Mouse (Mus musculus) cerebellum, adult 11-12 months (tissue): ENCODE measurements around the gene Rfc5.
"Not testable (repeated sequence)": the region's sequence is repeated elsewhere in the genome, so short reads cannot be mapped to it uniquely, and the experiment has no call there.

Source experiments
- DNase-seq: peaks from one replicate; pipeline ENCODE4 v3.0.0; 2022

Rfc5 gene

DNA sequence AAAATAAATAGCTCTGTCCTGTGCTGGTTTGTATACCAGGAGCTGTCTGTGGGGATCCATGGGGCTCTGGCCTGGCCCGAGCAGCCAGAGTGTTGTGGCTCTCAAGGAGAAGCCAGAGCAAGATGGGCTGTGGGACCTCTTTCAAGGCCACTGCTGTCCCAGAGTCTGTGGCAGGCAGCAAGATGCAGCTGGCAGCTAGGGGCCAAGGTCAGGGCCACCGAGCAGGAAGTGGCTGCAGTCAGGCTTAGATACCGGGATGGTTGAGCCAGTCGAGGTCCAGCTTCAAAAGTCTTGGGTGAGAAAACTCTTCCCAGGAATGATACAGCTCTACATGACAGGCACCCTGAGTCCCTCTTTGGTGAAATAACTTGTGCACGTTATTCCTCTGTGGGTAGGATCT, 41.8 kb downstream of the Rfc5 start:
- no peak for DNase-seq

DNA sequence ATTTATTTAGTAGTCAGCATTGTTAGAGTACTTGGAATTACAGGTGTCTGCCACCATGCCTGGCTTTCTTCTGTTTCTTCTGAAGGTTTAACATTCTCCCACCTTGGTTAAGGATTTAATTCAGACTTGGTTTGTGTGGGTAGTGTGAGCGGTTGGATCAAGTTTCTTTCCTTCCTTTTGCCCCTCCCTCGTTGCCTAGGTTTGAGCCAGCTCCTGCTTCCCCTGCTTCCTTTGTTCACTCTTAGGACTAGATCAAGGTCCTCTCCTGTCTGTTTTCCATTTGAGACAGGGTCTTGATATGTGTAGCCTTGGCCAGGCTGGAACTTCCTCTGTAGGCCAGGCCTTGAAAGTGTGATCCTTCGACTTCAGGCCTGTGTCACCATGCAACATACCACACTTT, 42.6 kb downstream of the Rfc5 start:
- no peak for DNase-seq

DNA sequence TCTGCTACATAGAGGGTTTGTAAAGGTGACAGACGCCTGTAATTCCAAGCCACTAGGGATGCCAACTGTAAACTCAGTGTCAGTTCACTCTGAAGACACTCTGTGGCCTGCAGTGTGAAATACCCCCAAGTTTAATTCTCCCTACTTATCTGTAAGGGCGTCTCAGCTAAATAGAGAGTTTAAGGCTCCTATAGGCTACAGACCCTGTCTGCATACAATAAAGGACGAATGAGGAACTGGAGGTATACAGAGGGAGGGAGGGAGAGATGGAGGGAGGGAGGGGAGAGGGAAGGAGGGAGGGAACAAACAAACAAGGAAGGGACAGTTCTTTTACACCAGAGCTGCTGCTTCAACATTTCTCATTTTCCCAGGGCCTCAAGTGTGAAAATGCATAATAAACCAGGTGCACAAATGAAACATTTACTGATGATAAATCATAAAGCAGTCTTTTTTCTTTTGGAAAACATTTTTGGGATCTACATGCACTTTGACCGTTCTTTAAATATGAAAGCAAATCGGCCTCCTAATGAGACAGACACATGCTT, 43.3 kb downstream of the Rfc5 start:
- no peak for DNase-seq

DNA sequence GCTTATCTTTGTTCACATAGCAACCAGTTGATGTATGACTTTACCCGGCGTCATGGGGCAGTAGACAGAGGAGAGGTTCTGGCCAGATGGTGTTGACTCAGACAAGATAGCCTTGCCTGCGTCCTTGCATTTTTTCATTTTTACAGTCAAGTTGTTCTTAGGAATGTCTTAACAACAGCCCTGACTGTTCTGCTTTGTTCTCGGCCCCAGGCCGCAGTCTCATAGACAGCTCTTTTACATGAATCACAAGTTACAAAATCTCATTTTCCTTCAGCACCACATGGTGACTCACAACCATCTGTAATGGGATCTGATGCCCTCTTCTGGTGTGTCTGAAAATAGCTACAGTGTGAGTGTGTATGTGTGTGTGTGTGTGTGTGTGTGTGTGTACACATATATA, 44.4 kb downstream of the Rfc5 start:
- not testable (repeated sequence) for DNase-seq

DNA sequence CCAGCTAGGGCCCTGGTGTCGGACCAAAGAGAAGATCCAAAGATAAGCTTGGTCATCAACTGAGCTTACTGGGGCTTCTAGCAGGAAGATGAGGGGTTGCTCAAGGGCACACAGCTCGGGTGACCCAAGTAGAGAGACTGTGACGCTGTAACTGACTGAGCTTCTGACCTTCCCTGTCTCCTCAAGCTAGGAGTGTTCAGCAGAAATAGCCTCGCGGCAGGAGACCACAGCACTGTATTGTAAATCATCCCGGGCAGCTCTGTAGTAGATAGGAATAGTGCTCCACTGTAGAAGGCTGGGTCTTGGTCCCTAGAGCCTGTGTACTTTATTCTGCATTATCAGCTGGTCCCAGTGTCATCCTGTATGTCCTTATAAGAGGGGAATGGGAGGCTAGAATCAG, 47.0 kb downstream of the Rfc5 start:
- DNase-seq = no peak

DNA sequence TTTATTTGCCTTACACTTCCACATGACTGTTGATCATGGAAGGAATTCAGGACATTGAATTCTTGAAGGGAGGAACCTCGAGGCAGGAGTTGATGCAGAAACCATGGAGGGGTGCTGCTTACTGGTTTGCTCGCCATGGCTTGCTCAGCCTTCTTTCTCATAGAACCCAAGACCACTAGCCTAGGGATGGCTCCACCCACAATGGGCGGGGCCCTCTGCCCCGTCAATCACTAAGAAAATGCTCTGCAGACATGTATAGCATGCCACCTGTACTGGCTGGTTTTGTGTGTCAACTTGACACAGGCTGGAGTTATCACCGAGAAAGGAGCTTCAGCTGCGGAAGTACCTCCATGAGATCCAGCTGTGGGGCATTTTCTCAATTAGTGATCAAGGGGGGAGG, 48.8 kb downstream of the Rfc5 start:
- no peak for DNase-seq

DNA sequence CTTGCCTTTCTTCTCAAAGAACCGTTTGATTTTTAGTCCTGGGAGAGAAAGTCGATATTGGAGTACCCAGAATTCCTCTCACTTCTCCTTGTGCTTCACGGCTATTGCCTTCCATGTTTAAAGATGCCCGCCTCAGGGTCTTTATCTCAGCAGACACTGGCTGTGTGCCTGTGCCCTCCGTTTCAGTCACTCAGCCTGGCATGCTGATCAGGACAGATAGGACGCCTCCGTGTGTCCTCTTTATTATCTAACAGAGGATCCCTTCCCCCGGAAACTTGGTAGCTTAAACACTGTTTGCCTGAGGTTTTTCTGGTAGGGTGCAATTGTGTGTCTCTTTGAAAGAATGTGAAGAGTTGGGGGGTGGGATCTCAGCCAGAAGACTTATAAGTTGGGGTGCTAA, 50.3 kb downstream of the Rfc5 start:
- no peak for DNase-seq

DNA sequence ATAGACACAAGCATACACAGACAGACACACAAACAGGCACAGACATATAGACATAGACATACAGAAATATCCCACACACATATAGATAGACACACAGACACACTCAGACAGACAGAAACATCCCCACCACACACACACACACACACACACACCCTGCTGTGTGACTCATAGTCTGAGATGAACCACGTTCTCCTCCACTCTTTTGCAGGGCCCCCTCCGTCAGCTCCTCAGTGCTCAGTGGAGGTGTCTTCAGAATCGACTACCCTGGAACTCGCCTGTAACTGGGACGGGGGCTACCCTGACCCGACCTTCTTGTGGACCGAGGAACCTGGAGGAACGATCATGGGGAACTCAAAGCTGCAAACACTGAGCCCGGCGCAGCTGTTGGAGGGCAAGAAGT, 50.8 kb downstream of the Rfc5 start:
- no peak for DNase-seq

DNA sequence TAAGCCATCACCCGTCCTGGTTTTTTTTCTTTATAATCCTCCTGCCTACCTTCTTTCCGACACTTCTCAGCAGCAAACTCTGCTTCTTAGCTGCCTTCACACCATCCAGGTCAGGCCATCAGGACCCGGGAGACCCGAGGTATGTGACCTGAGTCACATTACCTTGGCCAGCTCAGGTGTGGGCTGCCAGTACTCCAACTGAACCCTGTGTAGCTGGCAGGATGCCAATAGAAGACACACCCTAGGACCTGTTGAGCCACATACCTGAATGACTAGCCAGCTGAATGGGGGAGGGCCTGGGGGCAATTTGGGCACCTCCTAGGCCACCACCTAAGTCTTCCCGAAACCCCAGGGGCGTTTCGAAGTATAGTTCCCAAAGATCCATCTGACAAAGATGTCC, 58.4 kb downstream of the Rfc5 start:
- no peak for DNase-seq
